Mouse (Mus musculus): ENCODE results near the gene S1pr3.
A peak's percentile ranks its signal among the peaks of the same experiment; 100 is the strongest.

S1pr3 gene

GRCm38 (mm10) chr13:51408519-51409001, at the start of gene S1pr3:
TSS of gene S1pr3 (plus strand) at chr13:51408639.
- DNase-seq (ENCODE audit: low read depth in 1 of 2, low spot score in 2 of 2) = no peak

DNA sequence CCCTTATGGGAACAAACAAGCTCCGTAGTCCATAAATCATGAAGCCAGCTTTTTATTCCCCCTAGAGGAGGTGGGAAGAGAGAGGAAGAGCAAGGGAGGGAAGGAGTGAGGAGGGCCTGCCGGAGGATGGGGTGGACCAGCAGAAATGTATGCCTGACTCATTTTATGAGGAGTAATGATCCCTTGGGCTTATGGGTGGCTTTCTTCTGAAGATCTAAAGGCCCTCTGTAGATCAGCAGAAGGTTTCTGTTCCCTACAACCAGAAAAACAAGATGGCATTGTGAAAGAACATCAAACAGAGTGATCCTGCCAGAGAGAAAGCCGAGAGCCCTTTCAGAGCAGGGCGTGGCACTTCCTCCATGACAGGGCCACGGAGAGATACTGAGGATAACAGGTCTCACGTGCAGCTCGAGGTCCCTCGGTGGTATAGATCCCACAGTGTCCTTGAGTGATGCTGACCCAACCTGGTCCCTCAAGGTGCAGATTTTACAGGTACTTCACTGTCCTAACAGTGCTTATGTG, 47.9 kb upstream of the S1pr3 start:
- DNase-seq (ENCODE audit: low read depth in 1 of 2, low spot score in 2 of 2) = no peak

DNA sequence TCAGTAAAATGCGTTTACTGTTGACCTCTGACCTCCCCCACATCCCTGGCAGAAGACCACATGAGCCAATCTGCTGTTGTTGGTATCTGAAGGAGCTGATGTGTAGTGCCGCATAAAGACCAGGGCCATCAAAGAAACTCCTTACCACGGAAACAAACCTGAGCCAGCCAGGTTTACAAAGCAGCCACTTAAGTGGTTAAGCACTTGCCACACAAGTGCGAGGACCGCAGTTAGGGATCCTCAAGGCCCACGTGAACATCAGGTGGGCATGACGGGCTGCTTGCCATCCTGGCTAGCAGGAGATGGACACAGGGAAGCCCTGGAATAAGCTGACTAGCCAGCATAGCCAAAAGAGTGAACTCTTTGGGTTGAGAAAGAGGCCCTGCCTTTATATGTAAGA, 45.0 kb upstream of the S1pr3 start:
- DNase-seq (ENCODE audit: low read depth in 1 of 2, low spot score in 2 of 2) = no peak

GRCm38 (mm10) chr13:51363985-51364384, 44.5 kb upstream of the S1pr3 start:
- no peak for DNase-seq (ENCODE audit: low read depth in 1 of 2, low spot score in 2 of 2)

DNA sequence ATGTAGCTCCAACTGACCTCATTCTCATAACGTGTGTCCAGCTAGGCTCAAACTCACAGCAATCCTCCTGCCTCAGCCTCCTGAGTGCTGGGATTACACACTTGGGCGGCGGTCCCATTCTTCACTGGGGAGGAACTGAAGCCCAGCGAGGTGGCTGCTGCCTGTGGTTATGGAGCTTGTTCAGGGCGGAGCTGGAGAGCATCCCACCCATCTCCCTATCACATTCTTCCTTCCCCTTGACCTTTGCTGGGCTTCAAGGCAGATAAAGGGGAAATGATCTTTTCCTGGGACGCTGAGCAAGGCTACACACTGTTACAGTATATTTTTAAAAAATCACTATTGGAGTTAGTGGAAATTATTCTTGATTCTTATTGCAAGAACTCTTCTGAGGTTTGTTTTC, 43.2 kb upstream of the S1pr3 start:
- no peak for DNase-seq (ENCODE audit: low read depth in 1 of 2, low spot score in 2 of 2)

- no peak for DNase-seq (ENCODE audit: low read depth in 1 of 2, low spot score in 2 of 2)
Observed at GRCm38 (mm10) chr13:51368346-51368745, 40.1 kb upstream of the S1pr3 start.

- DNase-seq (ENCODE audit: low read depth in 1 of 2, low spot score in 2 of 2) = no peak
Observed at GRCm38 (mm10) chr13:51369354-51369753, 39.1 kb upstream of the S1pr3 start.

DNA sequence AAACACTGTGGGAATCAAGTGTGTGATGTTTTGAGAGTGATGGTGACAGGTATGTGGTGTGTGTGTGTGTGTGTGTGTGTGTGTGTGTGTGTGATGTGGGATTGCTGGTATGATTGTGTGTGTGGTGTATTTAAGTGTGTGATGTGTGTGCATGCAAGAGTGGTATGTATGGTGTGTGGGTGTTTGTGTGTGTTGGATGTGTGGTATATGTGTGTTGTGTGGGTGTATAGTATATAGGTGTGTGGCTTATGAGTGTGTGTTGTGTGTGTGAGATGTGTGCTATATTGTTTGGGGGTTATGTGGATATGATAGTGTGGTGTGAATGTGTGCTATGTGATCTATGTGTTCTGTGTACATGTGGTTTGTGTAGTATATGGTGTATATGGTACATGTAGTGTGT, 35.4 kb upstream of the S1pr3 start:
- DNase-seq (ENCODE audit: low read depth in 1 of 2, low spot score in 2 of 2) = no peak

DNA sequence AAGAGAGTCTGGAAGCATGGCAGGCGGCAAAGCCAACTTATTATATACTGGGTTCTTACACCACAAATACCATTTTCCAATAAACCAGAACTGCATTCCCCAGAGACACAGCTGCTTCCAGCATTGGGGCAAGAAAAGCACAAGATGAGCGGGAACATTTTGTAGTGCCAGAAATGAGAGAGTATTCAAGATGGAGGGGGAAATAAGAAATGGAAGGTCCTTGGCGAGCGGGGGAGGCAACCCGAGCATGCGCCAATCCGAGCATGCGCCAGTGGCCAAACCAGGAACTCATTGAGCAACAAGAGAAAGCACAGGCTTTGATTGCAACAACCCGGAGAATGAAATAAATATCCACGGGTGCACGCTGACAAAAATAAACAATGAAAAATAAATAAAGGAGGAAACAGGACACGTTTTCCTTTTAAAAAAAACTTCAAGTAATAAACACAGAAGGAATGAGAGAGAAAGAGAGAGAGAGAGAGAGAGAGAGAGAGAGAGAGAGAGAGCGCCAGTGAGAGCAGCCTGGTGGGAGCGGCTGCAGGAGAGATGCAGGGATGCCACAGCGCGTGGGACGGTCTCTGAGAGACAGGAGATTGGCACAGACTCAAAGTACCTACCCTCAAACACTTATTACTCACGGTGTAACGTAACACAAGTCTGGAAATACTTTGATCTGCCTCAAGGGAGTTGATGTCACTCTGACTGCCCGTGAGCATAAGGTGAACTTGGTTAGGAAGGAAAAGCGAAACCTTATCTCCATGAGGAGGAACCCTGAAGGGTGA, 34.2 kb upstream of the S1pr3 start:
- no peak for DNase-seq (ENCODE audit: low read depth in 1 of 2, low spot score in 2 of 2)

DNA sequence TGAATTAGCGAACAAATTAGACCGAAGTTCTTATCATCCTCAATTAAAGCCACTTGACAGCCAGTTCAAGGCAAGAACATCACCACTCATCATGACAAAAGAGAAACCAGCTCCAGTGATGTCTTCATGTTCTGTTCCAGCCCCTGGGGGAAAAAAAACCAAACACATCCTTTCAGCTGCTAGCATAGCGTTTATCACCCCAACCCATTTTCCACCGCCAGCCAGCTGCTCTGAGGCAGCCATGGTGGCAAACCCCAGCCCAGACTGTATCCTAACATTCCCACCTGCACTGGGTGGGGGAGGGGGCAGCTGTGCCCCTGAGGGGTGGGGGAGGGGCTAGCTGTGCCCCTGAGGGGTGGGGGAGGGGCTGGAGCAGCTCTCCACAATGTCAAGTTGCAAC, 30.3 kb upstream of the S1pr3 start:
- no peak for DNase-seq (ENCODE audit: low read depth in 1 of 2, low spot score in 2 of 2)

DNA sequence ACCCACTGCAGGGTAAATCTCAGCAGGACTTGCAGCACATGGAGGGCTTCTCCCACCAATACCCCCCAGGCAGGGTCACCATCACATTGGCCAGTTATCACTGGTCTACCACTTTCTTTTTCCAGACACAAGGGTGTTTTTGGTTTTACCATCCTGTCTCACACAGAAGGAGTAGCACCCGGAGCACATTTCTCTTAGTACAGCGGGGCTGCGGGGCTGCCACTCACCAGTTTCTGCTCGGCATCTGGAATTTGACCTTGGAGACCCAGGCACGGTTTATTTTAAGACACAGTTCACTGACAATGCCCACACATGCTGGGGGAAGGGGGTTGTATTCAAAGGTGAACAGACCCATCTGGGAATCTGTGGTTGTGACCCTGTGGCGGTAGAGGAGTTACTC, 28.8 kb upstream of the S1pr3 start:
- DNase-seq (ENCODE audit: low read depth in 1 of 2, low spot score in 2 of 2) = no peak

DNA sequence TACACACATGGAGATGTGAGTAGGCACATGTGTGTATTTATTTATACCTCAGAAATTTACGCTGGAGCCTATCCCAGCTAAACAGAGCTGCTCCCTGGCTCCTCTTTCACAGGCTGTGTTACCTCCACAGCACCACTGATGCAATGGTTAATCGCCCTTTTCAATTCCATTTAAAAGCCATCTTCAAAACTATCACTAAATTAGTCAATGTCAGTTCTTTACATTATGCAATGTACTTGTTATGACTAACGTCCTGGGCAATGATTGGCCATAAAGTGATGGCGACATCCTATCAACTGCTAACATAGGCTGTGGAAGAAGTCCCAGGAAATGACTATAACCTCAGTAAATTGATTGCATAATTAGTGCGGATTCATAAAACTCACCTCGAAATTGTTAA, 26.9 kb upstream of the S1pr3 start:
- DNase-seq (ENCODE audit: low read depth in 1 of 2, low spot score in 2 of 2) = no peak

DNA sequence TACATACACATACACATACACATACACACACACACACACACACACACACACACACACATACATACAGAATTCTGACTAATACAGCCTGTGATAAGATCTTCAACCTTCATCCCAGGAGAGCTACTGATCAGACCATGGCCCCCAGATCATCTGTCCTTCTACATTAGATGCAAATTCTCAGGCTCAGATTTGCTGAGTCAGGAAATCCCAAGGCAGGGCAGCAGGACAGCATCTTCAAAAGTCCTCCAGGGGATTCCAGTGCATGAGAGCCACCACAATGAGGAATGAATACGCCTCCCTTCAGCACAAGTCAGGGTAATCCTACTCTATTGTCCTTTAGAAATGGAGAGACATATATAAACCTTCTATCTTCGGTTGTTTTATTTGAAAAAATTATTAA, 23.5 kb upstream of the S1pr3 start:
- DNase-seq (ENCODE audit: low read depth in 1 of 2, low spot score in 2 of 2) = no peak

GRCm38 (mm10) chr13:51387908-51388307, 20.5 kb upstream of the S1pr3 start:
- no peak for DNase-seq (ENCODE audit: low read depth in 1 of 2, low spot score in 2 of 2)

GRCm38 (mm10) chr13:51390398-51390797, 18.0 kb upstream of the S1pr3 start:
- DNase-seq (ENCODE audit: low read depth in 1 of 2, low spot score in 2 of 2) = no peak

DNA sequence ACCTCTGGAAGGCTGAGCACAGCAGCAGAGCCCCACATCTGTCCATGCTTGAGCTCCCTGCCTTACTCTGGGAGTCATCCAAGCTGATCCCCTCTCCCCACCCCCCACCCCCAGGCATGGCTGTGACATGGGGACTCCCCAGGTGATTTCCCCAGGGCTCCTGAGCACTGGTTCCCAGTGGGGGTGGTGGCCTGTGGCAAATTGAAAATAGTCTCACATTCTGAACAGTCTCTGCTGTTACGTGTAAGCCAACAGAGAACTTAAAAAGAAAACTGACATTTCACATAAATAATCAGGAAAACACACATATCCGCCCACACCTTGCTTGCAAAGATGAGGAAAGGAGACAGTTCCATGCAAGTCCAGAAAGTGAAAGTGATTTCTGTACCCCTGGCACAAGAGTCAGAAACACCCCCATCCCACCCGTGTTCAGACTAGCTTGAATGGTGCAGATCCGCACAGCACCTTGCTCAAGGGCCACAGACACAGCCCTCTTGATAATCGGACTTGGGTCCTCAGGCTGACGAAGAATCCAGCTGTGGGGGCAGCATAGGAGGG, 17.0 kb upstream of the S1pr3 start:
- no peak for DNase-seq (ENCODE audit: low read depth in 1 of 2, low spot score in 2 of 2)

DNA sequence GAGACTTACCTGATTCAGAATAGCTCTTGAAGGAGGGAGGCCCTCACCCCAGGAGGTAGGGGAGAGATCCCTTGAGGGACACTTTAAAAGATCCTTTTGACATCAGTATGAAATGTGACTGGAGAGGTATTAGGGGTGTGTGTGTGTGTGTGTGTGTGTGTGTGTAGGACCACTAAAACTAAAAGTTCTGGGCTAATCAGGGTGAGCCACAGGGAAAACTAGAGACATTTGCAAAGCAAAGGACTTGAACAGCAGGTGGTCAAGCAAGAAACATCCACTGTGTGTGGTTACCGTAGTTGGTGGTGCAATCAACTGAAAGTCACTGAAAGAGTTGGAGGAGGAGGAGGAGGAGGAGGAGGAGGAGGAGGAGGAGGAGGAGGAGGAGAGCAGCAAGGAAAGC, 16.2 kb upstream of the S1pr3 start:
- DNase-seq (ENCODE audit: low read depth in 1 of 2, low spot score in 2 of 2) = no peak

DNA sequence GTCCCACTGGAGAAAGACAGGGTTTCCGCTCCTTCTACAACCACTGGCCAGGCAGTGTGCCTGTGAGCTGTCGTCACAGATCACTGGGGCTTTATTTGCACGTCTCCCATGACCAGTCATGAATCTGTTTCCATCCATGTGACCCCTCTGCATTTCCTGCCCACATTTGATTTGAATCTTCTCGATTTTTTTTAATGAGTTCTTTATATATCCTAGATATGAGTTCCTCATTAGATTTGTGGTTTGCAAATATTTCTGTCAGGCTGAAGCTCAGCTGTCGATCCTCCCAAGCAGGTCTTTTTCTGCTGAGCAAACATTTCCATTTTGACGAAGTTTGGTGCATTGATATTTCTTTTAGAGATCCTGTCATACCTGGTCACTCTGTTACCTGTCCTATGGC, 10.6 kb upstream of the S1pr3 start:
- DNase-seq (ENCODE audit: low read depth in 1 of 2, low spot score in 2 of 2) = no peak

GRCm38 (mm10) chr13:51399562-51399961, 8.9 kb upstream of the S1pr3 start:
- no peak for DNase-seq (ENCODE audit: low read depth in 1 of 2, low spot score in 2 of 2)

- DNase-seq (ENCODE audit: low read depth in 1 of 2, low spot score in 2 of 2) = no peak
Observed at GRCm38 (mm10) chr13:51400186-51400719, 8.2 kb upstream of the S1pr3 start.

DNA sequence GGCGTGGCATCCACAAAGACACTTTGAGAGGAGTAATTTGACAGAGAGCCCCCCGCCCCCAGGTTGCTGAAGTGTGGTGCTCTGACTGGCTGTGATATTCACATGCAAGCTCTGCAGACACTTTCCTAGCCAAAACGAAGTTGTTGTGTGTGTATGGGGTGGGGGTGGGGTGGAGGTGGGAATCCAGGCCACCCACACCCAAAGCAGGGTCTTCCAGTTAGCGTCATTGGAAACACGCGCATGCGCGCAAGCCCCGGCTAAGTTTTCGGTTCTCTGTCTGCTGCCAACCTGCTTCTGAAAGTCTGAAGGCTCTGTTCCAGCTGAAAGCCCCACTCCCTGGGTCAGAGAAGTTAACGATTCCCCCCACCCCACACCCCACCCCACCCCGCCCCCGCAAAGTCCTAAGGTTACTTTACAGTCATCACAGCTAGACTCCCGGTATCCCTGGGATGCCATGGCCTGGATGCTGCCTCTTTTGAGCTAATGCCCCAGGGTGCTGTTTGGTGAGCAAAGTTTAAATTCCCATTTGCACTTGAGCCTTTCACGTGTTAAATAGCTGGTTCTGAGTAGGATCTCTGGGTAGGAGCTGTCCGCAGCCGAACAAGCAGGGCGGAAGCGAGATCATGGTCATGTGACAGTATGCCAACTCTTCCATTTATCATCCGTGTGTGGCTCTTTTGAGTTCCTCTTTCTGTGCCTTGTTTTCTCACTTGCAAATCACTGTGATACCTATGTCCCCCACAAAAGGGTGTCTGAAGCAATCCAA, 7.5 kb upstream of the S1pr3 start:
- peak in 1 of 2 experiments; percentile 47 for DNase-seq (ENCODE audit: low read depth in 1 of 2, low spot score in 2 of 2)

DNA sequence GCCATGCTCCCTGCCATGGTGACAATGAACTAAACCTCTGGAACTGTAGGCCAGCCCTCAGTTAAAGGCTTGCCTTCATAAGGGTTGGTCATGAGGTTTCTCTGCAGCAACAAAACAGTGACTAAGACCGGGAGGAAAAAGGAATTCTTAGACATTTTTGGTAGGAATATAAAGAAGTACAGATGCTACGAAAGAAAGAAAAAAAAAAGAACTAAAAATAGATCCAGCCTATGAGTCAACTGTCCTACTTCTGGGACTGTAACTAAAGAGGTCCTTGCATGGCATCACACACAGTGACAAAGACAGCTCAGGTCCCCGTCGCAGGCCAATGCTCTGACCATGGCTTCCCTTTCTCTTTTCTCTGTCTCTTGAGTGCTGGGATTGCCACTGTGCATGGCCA, 3.9 kb upstream of the S1pr3 start:
- DNase-seq (ENCODE audit: low read depth in 1 of 2, low spot score in 2 of 2) = no peak
